Mouse (Mus musculus): ENCODE data around the gene Usp19. TPM values are rescaled to one million over a fixed set of nuclear protein-coding genes. Genes with fewer than 3 reads are reported as not detected.

Gene Usp19
- total RNA-seq, 2 experiments from 2014 or later = 54.7 to 63.7 TPM

DNA sequence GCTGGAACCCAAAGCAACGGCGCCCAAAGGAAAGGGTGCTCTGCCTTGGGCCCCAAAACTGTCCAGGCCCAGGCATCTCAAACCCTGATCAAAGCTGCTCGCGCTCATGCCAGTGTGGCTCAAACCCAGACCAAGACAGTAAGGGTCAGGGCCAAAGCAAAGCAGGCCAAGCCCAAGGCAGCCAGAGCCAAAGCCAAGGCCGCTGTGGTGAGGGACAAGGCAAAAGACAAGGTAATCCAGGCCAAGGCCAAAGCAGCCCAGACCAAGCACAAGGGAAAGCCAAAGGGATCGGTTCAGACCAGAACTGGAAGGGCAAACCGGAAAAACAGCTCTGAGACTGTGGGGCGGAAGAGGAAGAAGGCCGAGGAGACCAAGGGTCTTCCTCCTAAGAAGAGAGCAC is 26.7 kb upstream of the Usp19 start:
- no peak for ATAC-seq (replicated peaks; ENCODE audit: low FRiP score, poor library complexity, severe bottlenecking)

DNA sequence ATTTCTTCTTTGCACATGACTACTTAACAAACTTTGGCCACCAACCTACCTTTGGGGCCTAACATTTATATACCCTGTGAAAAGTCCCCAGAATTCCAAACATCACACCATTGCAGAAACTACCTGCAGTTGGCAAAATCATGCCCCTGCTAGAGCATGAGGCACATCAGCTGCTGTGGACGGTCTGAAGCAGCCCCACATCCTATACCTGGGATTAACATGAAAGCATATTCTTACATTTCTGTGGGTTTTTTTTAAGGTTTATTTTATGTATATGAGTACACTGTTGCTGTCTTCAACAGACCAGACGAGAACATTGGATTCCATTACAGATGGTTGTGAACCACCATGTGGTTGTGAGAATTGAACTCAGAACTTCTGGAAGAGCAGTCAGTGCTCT is 24.2 kb upstream of the Usp19 start:
- no peak for ATAC-seq (replicated peaks; ENCODE audit: low FRiP score, poor library complexity, severe bottlenecking)

DNA sequence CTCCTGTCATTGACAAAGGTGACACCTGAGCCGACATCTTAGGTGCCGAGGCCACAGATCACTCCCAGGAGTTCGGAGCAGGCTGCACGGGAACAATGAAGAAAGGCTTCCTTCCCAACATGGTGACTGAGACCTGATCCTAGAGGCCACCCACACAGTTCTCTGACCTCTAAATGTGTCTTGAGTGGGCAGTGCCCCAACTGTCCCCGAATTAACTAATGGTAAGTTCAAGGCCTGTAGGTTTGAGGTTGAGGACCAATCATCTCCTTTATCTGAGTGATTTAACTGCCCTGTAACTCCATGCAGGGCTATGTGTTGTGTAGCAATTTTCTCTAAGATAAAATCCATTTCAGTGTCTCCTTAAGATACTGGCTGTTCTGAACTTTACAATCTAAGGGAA is 21.0 kb upstream of the Usp19 start:
- ATAC-seq (replicated peaks; ENCODE audit: low FRiP score, poor library complexity, severe bottlenecking) = no peak

DNA sequence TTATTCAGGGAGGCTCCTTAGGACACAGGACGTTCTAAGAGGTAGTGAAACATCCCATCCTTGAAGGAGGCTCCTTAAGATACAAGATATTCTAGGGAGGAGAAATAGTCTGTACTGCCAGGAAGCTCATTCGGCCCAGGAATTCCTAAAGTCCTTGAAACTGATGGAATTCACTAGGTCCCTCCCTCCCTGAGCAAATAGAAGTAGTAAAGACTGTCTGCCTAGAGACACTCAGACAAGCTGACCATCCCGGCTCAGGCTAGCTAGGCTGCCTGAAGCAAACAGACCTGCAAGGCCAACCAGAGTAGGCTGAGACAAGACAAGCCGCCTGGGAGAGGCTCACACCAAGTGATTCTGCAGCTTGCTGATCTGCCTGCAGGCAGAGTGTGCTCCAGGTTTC is 20.6 kb upstream of the Usp19 start:
- no peak for ATAC-seq (replicated peaks; ENCODE audit: low FRiP score, poor library complexity, severe bottlenecking)

DNA sequence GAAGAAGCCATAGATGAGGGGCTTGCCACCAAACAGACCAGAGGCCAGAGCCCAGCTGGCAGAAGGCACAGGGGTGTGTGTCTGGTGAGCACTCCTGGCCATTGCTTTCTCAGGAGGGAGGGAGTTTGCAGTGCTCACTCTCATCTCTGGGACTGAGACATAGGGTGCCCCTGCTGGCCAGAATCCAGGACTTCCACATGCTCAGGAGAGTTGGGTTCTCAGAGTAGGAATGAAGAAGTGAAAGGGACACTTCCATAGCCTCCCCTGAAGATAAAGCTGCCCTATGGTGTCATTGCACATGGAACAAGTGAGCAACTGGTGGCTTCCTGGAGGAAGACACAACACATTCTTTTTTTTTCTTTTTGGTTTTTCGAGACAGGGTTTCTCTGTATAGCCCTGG is 15.9 kb upstream of the Usp19 start:
- ATAC-seq (replicated peaks; ENCODE audit: low FRiP score, poor library complexity, severe bottlenecking) = 0 out of 2 replicates have a peak, but pooled peaks have one; percentile 14

DNA sequence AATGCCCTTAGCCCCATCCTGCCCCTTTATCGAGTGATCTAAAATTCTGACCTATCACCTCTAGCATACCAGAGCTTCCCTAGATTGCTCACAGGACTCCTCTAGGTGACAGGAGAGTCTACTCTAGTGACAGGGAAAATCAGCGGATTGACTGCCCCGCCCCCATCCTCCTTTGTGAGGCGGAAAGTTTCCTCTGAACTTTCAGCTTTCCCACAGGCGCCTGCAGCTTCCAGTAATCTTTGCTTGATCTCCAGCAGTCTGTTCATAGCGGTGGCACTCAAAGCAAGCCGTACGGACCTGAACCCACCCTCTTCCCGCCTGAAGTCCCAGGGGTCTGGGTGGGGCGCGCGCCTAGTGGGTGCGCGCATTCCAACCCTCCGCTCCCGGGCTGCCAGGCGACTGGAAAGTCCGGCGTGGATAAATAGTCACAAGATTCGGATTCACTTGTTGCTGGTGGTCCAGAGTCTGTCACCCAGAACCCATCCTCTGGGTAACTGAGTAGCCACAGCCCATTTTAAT is 11.7 kb upstream of the Usp19 start:
- no peak for ATAC-seq (replicated peaks; ENCODE audit: low FRiP score, poor library complexity, severe bottlenecking)

DNA sequence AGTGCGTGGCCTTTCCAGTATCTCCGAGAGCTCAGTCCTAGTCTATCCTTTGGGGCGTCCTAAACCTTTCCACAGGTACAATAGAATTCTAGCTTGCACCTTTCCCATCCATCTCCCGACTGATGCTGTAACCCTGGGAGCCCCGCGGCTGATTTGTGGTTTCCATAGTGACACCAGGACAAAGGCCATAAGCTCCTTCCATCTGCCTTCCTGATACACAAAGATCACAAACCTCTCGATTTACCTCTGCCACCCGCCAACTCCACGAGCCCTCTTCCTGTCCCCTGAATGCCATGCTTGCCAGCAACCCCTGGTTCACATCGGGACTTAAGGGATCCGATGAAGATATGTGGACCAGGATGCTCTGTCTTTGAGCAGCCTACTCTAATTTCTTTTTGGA is 11.2 kb upstream of the Usp19 start:
- no peak for ATAC-seq (replicated peaks; ENCODE audit: low FRiP score, poor library complexity, severe bottlenecking)

DNA sequence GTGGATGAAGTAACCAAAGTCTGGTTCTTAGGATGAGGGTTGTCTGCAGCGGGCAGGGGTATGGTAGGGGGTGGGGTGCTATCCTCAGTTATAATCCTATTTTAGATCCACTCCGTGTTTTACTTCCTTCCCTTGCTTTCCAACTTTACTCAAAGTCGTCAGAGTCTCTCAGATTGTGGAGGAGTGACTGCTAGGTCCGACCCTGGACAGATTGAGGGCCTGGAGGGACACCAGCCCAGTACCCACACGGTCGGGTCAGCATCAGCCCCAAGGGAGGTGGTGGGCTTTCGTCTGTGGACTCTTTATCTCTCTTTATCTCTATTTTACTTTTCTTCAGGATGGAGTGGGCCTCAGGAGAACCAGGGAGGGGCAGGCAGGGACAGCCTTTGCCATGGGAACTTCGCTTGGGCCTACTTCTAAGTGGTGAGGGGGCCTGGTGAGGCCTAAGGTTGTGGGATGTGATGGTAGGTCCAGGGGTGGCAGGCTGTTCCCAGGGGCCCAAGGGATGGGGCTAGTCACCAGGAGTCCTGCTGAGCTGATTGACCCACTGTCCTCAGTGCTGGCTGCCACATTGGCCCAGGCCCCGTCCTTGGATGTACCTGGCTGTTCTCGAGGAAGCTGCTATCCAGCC is 10.6 kb upstream of the Usp19 start, which contains the start of gene Lamb2:
TSS of gene Lamb2 (plus strand) at position 16 of the 631 bp plus-strand sequence.
- no peak for ATAC-seq (replicated peaks; ENCODE audit: low FRiP score, poor library complexity, severe bottlenecking)

DNA sequence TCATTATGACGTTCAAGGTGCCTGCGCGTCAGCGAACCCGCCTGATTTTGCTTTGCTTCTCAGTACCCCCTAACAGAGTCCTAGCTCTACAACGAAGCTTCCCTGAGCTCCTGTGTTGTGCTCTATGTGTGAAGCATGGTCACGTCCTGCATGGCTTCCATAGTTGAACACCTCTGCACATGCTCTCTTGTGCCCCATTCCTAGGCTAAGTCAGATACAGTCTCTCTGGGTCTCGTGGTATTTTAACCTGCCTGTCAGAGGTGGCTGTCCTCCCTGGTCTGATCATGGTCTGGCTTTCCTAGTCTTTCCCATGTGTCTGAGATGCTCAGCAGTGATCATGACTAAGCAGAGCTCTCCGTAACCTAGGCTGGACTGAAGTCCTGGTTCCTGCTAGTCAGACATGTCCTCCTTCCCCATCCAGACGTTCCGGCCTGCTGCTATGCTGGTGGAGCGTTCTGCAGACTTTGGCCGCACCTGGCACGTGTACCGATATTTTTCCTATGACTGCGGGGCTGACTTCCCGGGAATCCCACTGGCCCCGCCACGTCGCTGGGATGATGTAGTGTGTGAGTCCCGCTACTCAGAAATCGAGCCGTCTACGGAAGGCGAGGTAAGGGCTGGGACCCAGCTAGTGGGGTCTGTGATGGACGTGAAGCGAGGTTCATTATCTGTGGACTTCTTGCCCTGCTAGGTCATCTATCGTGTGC is 9.4 kb upstream of the Usp19 start:
- ATAC-seq (replicated peaks; ENCODE audit: low FRiP score, poor library complexity, severe bottlenecking) = no peak

DNA sequence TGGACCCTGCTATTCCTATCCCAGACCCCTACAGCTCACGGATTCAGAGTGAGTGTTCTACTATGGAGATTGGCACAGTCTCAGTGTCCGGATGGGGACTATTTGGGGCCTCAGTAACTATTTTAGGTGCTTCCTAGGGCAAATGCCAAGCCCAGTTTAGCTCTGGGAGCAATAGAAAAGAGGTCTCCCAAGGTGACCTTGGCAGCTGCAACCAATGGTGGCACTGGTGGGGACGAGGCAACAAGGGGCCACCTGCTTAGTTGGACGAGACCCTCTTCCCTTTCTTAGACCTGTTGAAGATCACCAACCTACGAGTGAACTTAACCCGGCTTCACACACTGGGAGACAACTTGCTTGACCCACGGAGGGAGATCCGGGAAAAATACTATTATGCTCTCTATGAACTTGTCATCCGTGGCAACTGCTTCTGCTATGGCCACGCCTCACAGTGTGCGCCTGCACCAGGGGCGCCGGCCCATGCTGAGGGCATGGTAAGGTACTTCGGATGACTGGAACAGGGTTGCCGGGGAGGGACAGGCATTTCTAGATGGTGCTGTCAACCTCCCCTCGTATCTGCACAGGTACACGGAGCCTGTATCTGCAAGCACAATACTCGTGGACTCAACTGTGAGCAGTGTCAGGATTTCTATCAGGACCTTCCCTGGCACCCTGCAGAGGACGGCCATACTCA is 8.7 kb upstream of the Usp19 start:
- no peak for ATAC-seq (replicated peaks; ENCODE audit: low FRiP score, poor library complexity, severe bottlenecking)

DNA sequence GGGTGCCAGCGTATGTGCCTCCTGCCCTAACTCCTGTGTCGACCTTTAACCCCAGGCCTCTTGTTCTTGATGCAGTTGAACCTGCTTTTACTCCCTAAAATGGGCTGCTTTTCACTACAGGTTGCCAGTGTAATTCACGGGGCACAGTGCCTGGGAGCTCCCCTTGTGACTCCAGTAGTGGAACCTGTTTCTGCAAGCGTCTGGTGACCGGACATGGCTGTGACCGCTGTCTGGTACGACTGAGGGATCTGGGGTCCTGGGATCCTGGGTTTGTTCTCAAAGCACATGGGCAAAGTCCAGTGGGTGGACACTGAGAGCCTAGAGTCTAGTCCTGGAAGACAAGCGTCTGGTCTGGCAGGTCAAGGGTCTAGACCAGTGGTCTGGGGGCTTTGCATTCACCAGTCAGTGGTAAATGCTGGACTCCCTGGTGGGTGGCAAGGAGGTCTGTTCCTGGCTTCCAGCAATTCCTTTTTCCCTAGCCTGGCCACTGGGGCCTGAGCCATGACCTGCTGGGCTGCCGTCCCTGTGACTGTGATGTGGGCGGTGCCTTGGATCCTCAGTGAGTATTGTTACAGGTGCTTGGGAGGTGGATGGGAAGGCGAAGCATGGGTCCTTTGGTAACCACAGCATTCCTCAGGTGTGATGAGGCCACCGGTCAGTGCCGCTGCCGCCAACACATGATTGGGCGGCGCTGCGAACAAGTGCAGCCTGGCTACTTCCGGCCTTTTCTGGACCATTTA is 7.2 kb upstream of the Usp19 start:
- no peak for ATAC-seq (replicated peaks; ENCODE audit: low FRiP score, poor library complexity, severe bottlenecking)

DNA sequence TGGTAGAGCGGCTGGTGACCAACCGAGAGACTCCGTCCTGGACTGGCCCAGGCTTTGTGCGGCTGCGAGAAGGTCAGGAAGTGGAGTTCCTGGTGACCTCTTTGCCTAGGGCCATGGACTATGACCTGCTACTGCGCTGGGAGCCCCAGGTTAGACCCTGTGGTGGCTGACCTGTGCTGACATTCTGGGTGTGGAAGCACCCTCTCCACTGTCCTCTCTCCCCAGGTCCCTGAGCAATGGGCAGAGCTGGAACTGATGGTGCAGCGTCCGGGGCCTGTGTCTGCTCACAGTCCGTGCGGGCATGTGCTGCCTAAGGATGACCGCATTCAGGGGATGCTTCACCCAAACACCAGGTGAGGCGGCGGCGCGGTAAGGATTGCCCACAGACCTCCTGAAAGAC is 6.4 kb upstream of the Usp19 start:
- ATAC-seq (replicated peaks; ENCODE audit: low FRiP score, poor library complexity, severe bottlenecking) = no peak

DNA sequence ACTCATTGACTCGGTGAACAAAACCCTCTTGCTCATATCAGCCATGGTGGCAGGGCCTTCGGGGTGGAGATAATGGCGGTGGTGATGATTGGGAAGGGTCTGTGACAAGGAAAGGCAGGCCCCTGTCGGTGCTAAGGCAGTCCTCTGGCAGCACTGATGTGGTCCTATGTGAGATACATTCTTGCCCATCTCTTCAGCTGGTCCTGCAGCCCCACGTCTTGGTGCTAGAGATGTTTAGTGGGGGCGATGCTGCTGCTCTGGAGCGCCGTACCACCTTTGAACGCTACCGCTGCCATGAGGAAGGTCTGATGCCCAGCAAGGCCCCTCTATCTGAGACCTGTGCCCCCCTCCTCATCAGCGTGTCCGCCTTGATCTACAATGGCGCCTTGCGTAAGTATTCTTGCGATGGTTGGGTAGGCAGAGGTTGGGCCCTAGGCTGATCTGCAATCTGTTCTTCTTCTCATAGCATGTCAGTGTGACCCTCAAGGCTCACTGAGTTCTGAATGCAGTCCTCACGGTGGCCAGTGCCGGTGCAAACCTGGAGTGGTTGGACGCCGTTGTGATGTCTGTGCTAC is 5.0 kb upstream of the Usp19 start:
- no peak for ATAC-seq (replicated peaks; ENCODE audit: low FRiP score, poor library complexity, severe bottlenecking)

DNA sequence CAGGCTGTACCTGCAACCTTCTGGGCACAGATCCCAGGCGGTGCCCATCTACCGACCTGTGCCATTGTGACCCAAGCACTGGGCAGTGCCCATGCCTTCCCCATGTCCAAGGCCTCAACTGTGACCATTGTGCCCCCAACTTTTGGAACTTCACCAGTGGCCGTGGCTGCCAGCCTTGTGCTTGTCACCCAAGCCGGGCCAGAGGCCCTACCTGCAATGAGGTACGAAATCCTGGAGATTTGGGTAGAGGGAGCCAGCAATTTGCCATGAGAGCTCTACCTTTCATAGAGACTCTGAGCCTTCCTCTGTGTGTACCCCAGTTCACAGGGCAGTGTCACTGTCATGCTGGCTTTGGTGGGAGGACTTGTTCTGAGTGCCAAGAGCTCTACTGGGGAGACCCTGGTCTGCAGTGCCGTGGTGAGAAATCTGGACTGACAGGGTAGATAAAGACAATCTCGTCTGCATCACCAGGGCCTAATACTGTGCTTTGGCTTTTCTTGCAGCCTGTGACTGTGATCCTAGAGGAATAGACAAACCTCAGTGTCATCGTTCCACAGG is 3.4 kb upstream of the Usp19 start:
- ATAC-seq (replicated peaks; ENCODE audit: low FRiP score, poor library complexity, severe bottlenecking) = no peak

DNA sequence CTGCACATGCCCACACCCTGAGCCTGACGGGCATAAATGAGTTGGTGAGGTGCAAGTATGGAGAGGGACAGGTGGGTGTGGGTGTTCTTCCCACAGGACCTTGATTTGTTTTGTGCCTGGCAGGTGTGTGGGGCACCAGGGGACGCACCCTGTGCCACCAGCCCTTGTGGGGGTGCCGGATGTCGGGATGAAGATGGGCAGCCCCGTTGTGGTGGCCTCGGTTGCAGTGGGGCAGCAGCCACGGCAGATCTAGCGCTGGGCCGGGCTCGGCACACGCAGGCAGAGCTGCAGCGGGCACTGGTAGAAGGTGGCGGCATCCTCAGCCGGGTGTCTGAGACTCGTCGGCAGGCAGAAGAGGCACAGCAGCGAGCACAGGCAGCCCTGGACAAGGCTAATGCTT is 2.0 kb upstream of the Usp19 start:
- ATAC-seq (replicated peaks; ENCODE audit: low FRiP score, poor library complexity, severe bottlenecking) = no peak

DNA sequence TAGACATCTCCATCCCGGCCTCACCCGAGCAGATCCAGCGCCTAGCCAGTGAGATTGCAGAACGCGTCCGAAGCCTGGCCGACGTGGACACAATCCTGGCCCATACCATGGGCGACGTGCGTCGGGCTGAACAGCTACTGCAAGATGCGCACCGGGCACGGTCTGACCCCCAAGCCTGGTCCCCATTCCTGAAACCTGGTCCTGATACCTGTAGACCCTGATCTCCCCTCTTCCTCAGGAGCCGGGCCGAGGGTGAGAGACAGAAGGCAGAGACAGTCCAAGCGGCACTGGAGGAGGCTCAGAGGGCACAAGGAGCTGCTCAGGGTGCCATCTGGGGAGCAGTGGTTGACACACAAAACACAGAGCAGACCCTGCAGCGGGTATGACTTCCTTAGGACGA is 1.2 kb upstream of the Usp19 start:
- ATAC-seq (replicated peaks; ENCODE audit: low FRiP score, poor library complexity, severe bottlenecking) = no peak

DNA sequence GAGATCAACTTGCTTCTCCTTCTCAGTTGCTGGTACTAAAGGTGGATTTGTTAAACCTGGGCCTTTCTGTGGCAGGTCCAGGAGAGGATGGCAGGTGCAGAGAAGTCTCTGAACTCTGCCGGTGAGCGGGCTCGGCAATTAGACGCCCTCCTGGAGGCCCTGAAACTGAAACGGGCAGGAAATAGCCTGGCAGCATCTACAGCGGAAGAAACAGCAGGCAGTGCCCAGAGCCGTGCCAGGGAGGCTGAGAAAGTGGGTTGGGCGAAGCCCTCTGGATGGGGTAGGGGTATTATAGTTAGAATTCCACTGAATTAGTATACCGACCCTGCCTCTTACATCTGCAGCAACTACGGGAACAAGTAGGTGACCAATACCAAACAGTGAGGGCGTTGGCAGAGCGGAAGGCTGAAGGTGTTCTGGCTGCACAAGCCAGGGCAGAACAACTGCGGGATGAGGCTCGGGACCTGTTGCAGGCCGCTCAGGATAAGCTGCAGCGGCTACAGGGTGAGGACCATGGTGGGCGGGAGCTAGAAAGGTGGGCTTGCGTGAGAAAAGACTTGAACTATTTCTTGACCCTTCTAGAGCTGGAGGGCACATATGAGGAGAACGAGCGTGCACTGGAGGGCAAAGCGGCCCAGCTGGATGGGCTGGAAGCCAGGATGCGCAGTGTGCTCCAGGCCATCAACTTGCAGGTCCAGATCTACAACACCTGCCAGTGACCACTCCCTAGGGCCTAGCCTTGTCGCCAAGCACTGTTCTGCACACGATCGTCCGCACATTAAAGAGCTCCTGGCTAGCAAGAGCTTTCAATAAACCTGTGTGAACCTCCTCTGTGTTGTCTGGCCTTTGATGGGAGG is 472 bp upstream of the Usp19 start:
- no peak for ATAC-seq (replicated peaks; ENCODE audit: low FRiP score, poor library complexity, severe bottlenecking)

DNA sequence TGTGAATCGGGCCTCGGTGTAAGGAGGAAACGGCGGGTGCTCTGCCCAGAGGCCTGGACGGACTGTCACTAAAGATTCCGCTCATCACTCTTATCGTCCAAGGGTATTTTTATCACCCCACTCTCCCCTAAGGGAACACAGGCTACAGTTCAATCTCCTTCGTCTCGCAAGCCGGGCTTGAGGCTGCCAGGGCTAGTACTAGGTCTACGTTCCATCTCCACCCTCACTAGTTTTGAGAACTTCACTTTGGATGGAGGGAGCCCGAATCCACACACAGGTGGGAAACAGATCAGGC is 831 bp downstream of the Usp19 start:
- peak; percentile 9; the same call in 1 of the 2 replicates for ATAC-seq (replicated peaks; ENCODE audit: low FRiP score, poor library complexity, severe bottlenecking)

All from erythroid progenitor cell, adult 5-6 weeks (primary cell).